Mouse (Mus musculus) WW6 (cell line): Measurements from ENCODE around the gene Phactr4.
A peak's percentile ranks its signal among the peaks of the same experiment; 100 is the strongest.

Experiments
- DNase-seq: peaks from one replicate; pipeline ENCODE4 v3.0.0-alpha.2; 2013; ENCODE audit warnings: low read depth, low spot score

The Phactr4 gene

GRCm38 (mm10) chr4:132332880-132333279 lies 89.4 kb downstream of the Phactr4 start:
- DNase-seq, result no peak

DNA sequence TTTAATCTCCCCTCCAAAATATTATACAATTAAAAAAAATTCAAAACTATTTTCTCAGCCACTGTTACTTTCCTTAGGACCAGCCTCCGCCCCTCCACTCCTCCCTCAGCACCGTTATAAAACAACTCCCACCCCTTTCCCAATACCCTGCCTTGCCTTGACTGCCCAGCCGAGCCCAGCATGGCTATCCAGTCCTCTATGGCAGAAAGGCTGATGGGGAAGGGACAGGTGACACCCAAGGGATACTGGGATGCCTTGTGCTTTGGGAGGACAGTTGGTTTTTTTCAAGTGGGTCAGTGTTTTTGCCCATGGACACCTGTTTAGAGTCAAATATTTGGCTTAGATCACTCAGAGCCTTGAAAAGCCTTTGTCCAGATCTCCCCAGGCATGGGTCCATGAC lies 90.3 kb downstream of the Phactr4 start:
- no peak for DNase-seq

- DNase-seq, result no peak
Observed at GRCm38 (mm10) chr4:132329835-132330354, 92.4 kb downstream of the Phactr4 start.

- peak; percentile 89 for DNase-seq
Observed at GRCm38 (mm10) chr4:132329115-132329834, 93.0 kb downstream of the Phactr4 start, which contains the start of gene Trnau1ap. Gene Trnau1ap (minus strand): TSS chr4:132329538.

DNA sequence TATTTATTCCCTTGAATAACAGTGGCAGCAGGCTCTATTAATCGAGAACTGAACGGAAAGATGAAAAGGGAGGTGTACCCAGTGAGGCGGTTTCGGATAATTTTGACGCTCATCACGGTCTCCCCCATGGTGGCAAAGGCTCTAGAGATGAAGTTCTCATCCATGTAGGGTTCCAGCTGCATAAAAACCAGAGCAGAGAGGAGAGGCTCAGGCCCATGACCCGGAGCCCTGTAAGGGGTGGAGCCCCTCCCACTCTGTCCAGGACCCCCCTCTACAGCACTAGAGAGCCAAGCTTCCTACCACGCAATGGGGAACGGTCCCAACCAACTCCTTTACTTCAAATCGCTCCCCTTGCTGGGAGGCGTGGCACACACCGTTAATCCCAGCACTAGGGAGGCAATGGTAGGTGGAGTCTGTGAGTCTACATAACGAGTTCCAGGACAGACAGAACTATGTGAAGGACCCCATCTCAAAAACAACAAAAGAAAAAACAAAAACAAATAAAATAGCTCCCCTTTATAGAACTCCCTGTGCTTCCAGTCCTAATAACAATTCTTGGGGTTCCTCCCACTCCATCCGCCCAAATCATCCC lies 93.8 kb downstream of the Phactr4 start:
- DNase-seq, result no peak

DNA sequence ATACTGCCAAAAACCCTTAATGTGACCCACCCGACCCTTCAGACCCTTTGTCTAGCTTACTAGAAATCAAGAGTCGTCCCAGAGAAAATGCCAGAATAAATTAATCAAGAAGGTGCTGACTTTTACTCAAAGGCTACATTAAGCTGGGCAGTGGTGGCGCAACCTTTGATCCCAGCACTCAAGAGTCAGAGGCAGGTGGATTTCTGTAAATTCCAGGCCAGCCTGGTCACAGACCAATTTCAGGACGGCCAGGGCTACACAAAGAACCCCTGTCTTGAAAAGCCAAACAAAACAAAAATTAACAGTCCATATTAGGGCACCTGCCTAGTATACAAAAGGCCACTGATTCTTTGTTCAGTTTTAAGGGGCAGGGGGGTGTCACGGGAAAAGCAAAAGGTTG lies 95.8 kb downstream of the Phactr4 start:
- DNase-seq, result no peak

DNA sequence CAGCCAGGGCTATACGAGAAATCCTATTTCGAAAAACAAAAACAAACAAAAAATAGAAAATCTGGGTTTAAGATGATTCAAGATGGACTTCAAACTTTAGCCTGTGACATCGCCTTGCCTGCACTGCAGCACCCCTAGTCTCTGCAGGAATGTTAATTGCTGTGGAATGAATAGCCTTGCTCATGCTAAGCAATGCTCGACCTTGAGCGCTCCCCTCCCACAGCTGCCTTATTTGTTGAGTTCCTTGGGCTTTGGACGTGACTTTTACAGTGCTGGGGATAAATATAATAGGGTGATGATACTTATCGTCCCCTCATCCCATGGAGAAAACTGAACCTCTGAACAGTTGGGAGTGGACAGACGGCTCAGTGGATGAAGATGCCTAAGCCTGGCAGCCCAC lies 106.6 kb downstream of the Phactr4 start:
- no peak for DNase-seq

- no peak for DNase-seq
Observed at GRCm38 (mm10) chr4:132312627-132313026, 109.7 kb downstream of the Phactr4 start.

DNA sequence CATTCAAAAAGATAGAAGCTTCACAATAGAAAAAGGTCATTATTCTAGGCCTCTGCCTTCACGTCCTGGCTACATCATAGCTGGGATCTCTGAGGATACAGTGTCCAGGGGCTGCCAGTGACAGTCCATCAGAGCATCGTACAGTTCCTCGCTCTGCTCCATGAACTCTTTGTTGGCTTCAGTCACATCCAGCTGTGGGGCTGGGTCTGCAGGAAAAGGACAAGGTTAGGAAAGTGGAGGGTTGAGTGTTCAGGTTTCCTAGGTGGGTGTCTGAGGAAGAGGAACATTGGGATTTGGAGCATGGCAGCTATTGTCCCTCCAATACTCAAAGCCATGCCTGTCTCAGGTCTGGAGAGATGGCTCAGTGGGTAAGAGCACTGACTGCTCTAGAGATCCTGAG lies 110.5 kb downstream of the Phactr4 start:
- no peak for DNase-seq

DNA sequence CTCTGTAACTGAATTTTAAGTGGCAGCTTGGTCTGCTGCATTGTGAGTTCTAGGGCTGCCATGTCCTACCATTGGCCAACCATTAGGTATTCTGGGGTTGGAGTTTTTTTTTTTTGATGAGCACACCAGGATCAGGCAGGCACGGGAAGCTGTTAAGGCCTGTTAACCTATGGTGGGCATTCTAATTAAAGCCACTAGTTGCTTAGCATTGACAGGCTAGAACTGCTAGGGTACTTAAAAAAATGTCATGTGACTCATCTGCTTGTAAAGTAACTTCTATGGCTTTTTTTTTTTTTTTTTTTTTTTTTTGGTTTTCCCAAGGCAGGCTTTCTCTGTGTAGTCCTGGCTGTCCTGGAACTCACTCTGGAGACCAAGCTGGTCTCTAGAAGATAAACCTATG lies 111.1 kb downstream of the Phactr4 start:
- no peak for DNase-seq

DNA sequence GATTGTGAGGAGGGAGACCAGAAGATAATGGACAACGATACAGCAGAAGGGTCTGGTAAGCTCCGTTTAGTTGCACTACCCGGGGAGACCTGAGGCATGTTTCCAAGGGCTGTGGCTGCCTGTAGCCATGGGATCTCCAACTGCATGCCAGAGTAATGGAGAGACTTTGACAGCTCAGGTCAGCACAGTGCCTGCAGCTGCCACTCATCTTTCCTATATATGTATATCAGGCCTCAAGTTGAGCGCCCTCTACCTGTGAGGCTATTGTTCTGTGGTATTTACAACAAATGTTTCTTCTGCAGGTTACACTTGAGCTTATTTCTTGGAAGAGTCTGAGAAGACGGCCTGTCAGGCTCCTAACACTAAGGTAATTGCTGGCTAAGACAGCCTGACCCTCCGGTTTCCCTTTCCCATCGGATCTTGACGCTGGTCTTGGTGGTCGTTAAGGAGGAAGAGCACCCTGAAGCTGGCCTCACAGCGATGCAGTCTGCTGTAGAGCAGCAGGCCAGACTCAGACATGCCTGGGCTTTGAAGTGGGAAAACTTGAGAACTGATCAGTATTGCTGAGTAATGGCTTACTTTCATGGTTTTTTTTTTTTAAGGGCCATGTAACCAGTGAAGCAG lies 112.3 kb downstream of the Phactr4 start:
- no peak for DNase-seq

GRCm38 (mm10) chr4:132309140-132309848 lies 113.0 kb downstream of the Phactr4 start:
- DNase-seq, result no peak

DNA sequence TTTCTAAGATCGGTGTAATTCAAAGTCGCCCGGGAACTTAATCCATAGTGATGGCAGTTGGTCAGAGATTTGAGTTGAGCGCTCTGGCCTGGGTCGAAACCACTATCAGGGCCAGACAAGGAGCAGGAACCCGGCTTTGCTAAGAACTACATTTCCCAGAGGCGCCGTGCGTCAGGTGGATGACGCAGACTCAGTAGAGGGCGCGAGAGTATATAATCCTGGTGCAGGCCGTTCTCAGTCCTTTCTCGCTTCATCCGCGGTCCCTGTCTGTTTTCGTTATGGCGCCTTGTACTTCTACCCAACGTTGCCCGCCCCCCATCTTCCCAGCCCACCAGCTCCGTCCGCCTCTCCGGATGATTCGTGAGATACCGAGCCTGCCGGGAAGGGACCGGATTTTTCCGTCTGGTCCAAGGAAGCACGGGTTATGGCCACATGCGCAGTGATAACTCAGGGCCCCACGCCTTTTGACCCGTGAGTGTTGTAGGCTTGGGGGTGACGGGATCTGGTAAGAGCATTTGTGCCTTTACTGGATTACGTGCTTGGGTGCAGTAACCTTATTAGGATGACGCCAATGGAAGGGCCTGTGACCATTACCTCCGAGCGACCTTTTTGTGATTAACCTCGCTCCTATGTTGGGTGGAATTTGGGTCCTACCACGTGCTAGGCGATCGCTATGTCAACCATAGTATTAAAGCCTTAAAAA lies 113.7 kb downstream of the Phactr4 start:
- no peak for DNase-seq

DNA sequence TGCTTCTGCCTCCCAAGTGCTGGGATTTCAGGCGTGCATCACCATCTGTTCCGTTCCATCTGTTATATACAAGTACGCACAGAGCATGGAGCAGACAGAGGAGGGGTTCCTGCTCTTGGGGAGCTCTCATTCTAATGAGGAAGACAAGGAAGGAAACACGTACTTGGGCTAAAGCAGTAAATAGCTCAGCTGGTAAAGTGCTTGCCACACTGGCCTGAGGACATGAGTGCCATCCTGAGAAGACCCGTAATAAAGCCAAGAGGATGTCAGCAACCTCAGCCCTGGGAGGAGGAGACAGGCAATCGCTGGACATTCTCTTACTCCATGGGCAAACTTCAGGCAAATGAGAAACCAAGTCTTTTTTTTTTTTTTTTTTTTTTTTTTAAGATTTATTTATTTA lies 116.3 kb downstream of the Phactr4 start:
- no peak for DNase-seq
